Mouse (Mus musculus) fat pad, adult 2 months (tissue): ENCODE data around the gene Per3.

Source experiments
- DNase-seq: peaks from one replicate; pipeline ENCODE4 v3.0.0-alpha.2; 2011; ENCODE audit warnings: low read depth, low spot score; ENCODE audit errors: extremely low read depth

The Per3 gene

GRCm38 (mm10) chr4:151044037-151044943, at the start of gene Per3:
TSS of gene Per3 (minus strand) at chr4:151044665.
- DNase-seq = peak; percentile 50

- no peak for DNase-seq
Measured at GRCm38 (mm10) chr4:151089270-151089669, 44.8 kb upstream of the Per3 start, which contains the start of gene Gm13090. TSS of gene Gm13090 (plus strand) at chr4:151089570.

GRCm38 (mm10) chr4:151088819-151089218, 44.4 kb upstream of the Per3 start:
- DNase-seq = no peak

- DNase-seq = no peak
Measured at GRCm38 (mm10) chr4:151087358-151087757, 42.9 kb upstream of the Per3 start.

- DNase-seq = no peak
Measured at GRCm38 (mm10) chr4:151083027-151083426, 38.6 kb upstream of the Per3 start.

GRCm38 (mm10) chr4:151081977-151082376, 37.5 kb upstream of the Per3 start:
- DNase-seq = no peak

- no peak for DNase-seq
Measured at GRCm38 (mm10) chr4:151081355-151081754, 36.9 kb upstream of the Per3 start.

GRCm38 (mm10) chr4:151074817-151075216, 30.4 kb upstream of the Per3 start:
- no peak for DNase-seq

GRCm38 (mm10) chr4:151073108-151073744, 28.8 kb upstream of the Per3 start:
- no peak for DNase-seq

- no peak for DNase-seq
Measured at GRCm38 (mm10) chr4:151070962-151071361, 26.5 kb upstream of the Per3 start.

GRCm38 (mm10) chr4:151068751-151069150, 24.3 kb upstream of the Per3 start:
- DNase-seq = no peak

GRCm38 (mm10) chr4:151059566-151059965, 15.1 kb upstream of the Per3 start:
- DNase-seq = no peak

- DNase-seq = no peak
Measured at GRCm38 (mm10) chr4:151058634-151059033, 14.2 kb upstream of the Per3 start.

GRCm38 (mm10) chr4:151057347-151058321, 13.2 kb upstream of the Per3 start, which contains the start of gene Vamp3:
TSS of gene Vamp3 (minus strand) at chr4:151057963.
- peak; percentile 76 for DNase-seq

GRCm38 (mm10) chr4:151051162-151051561, 6.7 kb upstream of the Per3 start:
- no peak for DNase-seq

- DNase-seq = no peak
Measured at GRCm38 (mm10) chr4:151046524-151046923, 2.1 kb upstream of the Per3 start.

GRCm38 (mm10) chr4:151044944-151045570, 592 bp upstream of the Per3 start:
- DNase-seq = peak; percentile 40

- peak; percentile 95 for DNase-seq
Measured at GRCm38 (mm10) chr4:151043281-151043680, 1.2 kb downstream of the Per3 start.

- DNase-seq = no peak
Measured at GRCm38 (mm10) chr4:151041506-151041905, 3.0 kb downstream of the Per3 start.

- DNase-seq = no peak
Measured at GRCm38 (mm10) chr4:151037800-151038199, 6.7 kb downstream of the Per3 start.
